Mouse (Mus musculus) midbrain, postnatal 0 days (tissue): ENCODE measurements around the gene Sgms2. TPM values are rescaled to one million over a fixed set of nuclear protein-coding genes. Genes with fewer than 3 reads are reported as not detected.
A peak's percentile ranks its signal among the peaks of the same experiment; 100 is the strongest.

Experiments used
- ATAC-seq: fragments of 200-750 bp; cut with Nextera tagmentation; 2 replicates; pipeline ENCODE4 v1.8.0; 2017; ENCODE audit warnings: moderate number of reproducible peaks, mild to moderate bottlenecking, moderate TSS enrichment, moderate library complexity; ENCODE audit not compliant: low FRiP score
- DNase-seq: peaks from one replicate; pipeline ENCODE4 v3.0.0-alpha.2; 2015; ENCODE audit warnings: low spot score
- H3K27ac ChIP-seq: fragments of 300-500 bp; sonication (generic); 2 replicates; pipeline ENCODE4 v1.5.1; 2014; ENCODE audit warnings: low read depth, mild to moderate bottlenecking, low read length, mixed read lengths
- H3K27me3 ChIP-seq: fragments of 300-500 bp; sonication (generic); 2 replicates; pipeline ENCODE4 v1.6.1; 2014; ENCODE audit warnings: low read length, control low read depth, mixed read lengths; ENCODE audit not compliant: insufficient read depth
- H3K36me3 ChIP-seq: fragments of 300-500 bp; sonication (generic); 2 replicates; pipeline ENCODE4 v1.6.1; 2014; ENCODE audit warnings: low read length, control low read depth, mixed read lengths; ENCODE audit not compliant: insufficient read depth
- H3K4me1 ChIP-seq: fragments of 300-500 bp; sonication (generic); 2 replicates; pipeline ENCODE4 v1.6.1; 2014; ENCODE audit warnings: mild to moderate bottlenecking, control low read depth, antibody characterized with exemption, low read length, mixed read lengths; ENCODE audit not compliant: insufficient read depth
- H3K4me2 ChIP-seq: fragments of 300-500 bp; sonication (generic); 2 replicates; pipeline ENCODE4 v1.6.1; 2014; ENCODE audit warnings: low read depth, mild to moderate bottlenecking, low read length, mixed read lengths; ENCODE audit not compliant: poor library complexity, severe bottlenecking
- H3K4me3 ChIP-seq: fragments of 300-500 bp; sonication (generic); 2 replicates; pipeline ENCODE4 v1.5.1; 2014; ENCODE audit warnings: low read depth, mild to moderate bottlenecking, low read length, moderate library complexity
- H3K9ac ChIP-seq: fragments of 300-500 bp; sonication (generic); replicated peaks from 2 replicates; pipeline ENCODE4 v1.6.1; 2014; ENCODE audit warnings: mild to moderate bottlenecking, low read length, moderate library complexity, mixed read lengths; ENCODE audit not compliant: poor library complexity, severe bottlenecking
- H3K9me3 ChIP-seq: fragments of 300-500 bp; sonication (generic); 2 replicates; pipeline ENCODE4 v1.6.1; 2016; ENCODE audit warnings: low read length, control low read depth
- CTCF ChIP-seq: IDR thresholded peaks from 2 replicates; pipeline ENCODE4 v1.5.1; 2016; ENCODE audit warnings: antibody characterized with exemption, mild to moderate bottlenecking
- WGBS: fragments of 180-500 bp; shearing (Covaris S2); extraction: QIAGEN DNeasy Blood & Tissue Kit; methylation state at CpG from one replicate; pipeline ENCODE4 v1.1.7; 2014; 5-methylcytosine and 5-hydroxymethylcytosine counted together
- polyA plus RNA-seq: library from polyadenylated mRNA; unstranded; fragments of >200 nt; fragmentation: Nextera tagmentation; extraction: Ambion mirVana; gene quantifications from 2 replicates; pipeline ENCODE4 v1.2.1, GENCODE M21; 2015
- total RNA-seq: library from RNA; depleted of rRNA; stranded (reverse); fragments of >200 nt; gene quantifications from 2 replicates; pipeline ENCODE4 v1.2.3, GENCODE M21; 2014

The Sgms2 gene
- total and polyA plus RNA-seq, 2 experiments from 2014 or later = 1.9 to 10.6 TPM

DNA sequence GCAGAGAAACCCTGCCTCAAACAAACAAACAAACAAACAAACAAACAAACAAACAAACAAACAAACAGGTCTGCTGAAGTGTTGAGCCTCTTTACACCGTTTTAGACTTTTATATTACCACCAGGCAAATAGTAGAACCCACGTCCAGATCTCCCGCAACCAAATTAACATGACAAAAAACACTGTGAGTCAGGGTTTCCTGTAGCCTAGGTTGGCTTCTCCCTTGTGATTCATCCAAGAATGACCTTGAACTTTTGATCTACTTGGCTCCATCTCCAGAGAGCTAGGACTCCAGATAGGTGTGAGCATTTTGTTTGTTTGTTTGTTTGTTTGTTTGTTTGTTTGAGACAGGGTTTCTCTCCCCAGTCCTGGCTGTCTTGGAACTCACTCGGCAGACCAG lies 30.0 kb upstream of the Sgms2 start:
- Histone ChIP-seq H3K27me3 (no peaks in the 10 kb centered on the region), H3K4me3 (no peak overlapping the region), H3K9me3 (no peaks in the 10 kb centered on the region), H3K9ac (no peak overlapping the region), H3K36me3 (no peaks in the 10 kb centered on the region), H3K4me1 (no peaks in the 10 kb centered on the region), H3K4me2 (no peak overlapping the region), H3K27ac (no peak overlapping the region)
- no peak for TF ChIP-seq CTCF
- DNase-seq = no peak
- WGBS = 60% methylated on average over 4 of the region's 4 CpGs
- ATAC-seq = no peak

DNA sequence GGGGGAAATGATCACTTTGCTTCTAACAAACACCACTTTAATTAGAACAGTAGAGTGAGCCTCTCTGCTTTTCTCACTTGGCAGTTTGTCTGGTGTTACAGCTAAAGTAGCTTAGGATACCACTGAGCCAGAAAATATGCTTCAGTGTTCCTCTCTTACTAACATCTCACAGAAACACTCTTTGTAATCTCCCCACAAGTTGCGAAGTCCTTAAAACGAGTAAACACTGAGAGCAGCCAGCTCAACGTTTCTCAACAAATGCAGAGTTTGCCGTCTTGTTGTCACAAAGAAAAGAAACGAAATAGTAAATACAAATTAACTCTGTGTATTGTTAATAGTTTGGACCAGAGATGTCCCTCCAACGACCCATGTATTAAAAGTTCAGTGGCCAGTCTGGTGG lies 26.5 kb upstream of the Sgms2 start:
- Histone ChIP-seq H3K4me1 (no peaks in the 10 kb centered on the region), H3K4me3 (no peak overlapping the region), H3K9me3 (no peaks in the 10 kb centered on the region), H3K27ac (no peak overlapping the region), H3K36me3 (no peaks in the 10 kb centered on the region), H3K4me2 (no peak overlapping the region), H3K27me3 (no peaks in the 10 kb centered on the region), H3K9ac (no peak overlapping the region)
- 76% methylated on average over 6 of the region's 6 CpGs for WGBS
- TF ChIP-seq CTCF = no peak
- ATAC-seq (no peak), DNase-seq (no peak)

DNA sequence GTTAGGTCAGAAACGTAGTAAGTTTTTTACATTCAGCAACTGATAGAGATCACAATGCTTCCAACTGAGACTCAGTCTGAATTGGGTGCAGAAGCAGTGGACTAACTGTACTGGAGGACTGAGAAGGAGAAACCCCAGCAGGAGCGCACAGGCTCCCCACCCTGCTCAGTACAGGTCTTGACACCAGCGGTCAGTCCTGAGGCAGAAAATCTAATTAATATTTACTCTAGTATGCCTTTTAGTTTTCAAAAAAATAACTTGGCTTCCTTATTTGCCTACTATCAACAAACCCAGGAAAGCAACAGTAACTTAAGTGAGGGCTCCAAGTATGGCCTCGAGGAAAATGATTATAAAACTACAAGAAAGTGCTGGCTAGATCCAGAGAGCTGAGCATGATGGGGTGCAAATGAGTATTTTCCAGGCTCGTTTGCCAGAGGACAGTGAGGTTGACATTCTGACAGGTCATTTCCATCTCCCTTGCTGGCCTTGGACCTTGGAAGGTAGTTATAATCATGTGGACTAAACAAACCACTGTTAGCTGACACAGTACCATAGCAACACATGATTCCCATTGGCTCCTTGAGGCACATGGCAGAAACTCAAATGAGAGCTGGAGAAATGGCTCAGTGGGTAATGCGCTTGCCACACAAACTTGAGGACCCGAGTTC lies 25.3 kb upstream of the Sgms2 start:
- ATAC-seq (no peak), DNase-seq (no peak)
- no peak overlapping the region for H3K4me3 ChIP-seq
- no peaks in the 10 kb centered on the region for H3K36me3 ChIP-seq
- H3K27ac ChIP-seq = no peak overlapping the region
- no peak overlapping the region for H3K9ac ChIP-seq
- H3K9me3 ChIP-seq = no peaks in the 10 kb centered on the region
- H3K4me1 ChIP-seq = no peaks in the 10 kb centered on the region
- H3K4me2 ChIP-seq = no peak overlapping the region
- H3K27me3 ChIP-seq = no peaks in the 10 kb centered on the region
- no peak for TF ChIP-seq CTCF
- 88% methylated on average over 7 of the region's 7 CpGs for WGBS

DNA sequence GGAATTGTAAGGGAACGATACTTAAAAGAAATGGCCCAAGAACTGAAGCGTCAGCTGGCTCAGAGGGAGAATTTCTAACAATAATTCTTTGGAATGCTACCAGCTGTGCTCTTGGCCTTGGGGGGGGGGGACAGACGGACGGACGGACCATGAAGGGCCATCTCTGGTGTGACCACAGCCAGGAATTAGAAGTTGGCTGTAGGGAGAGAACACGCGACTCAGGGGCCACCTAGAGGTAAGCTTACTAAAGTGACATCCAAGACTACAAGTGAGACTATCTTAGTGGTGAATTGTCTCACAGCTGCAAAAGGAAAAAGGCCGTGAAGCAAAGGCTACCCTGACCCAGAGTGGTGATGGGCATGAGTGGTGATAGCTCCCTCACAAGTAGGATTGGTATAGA lies 20.4 kb upstream of the Sgms2 start:
- peak; percentile 39 for TF ChIP-seq CTCF
- no peaks in the 10 kb centered on the region for H3K9me3 ChIP-seq
- H3K27me3 ChIP-seq = no peaks in the 10 kb centered on the region
- no peak overlapping the region for H3K9ac ChIP-seq
- H3K27ac ChIP-seq = no peak overlapping the region
- 55% methylated on average over 8 of the region's 8 CpGs for WGBS
- no peak for DNase-seq
- H3K4me1 ChIP-seq = no peaks in the 10 kb centered on the region
- no peak overlapping the region for H3K4me3 ChIP-seq
- no peak overlapping the region for H3K4me2 ChIP-seq
- ATAC-seq = no peak
- H3K36me3 ChIP-seq = no peaks in the 10 kb centered on the region

GRCm38 (mm10) chr3:131508024-131508423 lies 16.8 kb upstream of the Sgms2 start:
- Histone ChIP-seq H3K27me3 (no peaks in the 10 kb centered on the region), H3K4me2 (no peak overlapping the region), H3K27ac (no peak overlapping the region), H3K9me3 (no peaks in the 10 kb centered on the region), H3K36me3 (no peaks in the 10 kb centered on the region), H3K4me1 (no peaks in the 10 kb centered on the region), H3K9ac (no peak overlapping the region), H3K4me3 (no peak overlapping the region)
- no peak for TF ChIP-seq CTCF
- 75% methylated on average over 2 of the region's 2 CpGs for WGBS
- no peak for DNase-seq
- ATAC-seq = no peak

GRCm38 (mm10) chr3:131504595-131505223 lies 13.5 kb upstream of the Sgms2 start:
- 90% methylated on average over 14 of the region's 14 CpGs for WGBS
- no peak overlapping the region for H3K27ac ChIP-seq
- no peak for ATAC-seq
- no peaks in the 10 kb centered on the region for H3K36me3 ChIP-seq
- no peak overlapping the region for H3K9ac ChIP-seq
- H3K27me3 ChIP-seq = no peaks in the 10 kb centered on the region
- no peak for DNase-seq
- no peak for TF ChIP-seq CTCF
- no peaks in the 10 kb centered on the region for H3K4me1 ChIP-seq
- H3K4me2 ChIP-seq = no peak overlapping the region
- no peaks in the 10 kb centered on the region for H3K9me3 ChIP-seq
- no peak overlapping the region for H3K4me3 ChIP-seq
